Mouse (Mus musculus): ENCODE data around the gene Slc5a11.
A peak's percentile ranks its signal among the peaks of the same experiment; 100 is the strongest.

Slc5a11 gene

GRCm38 (mm10) chr7:123212316-123212715, 2.3 kb upstream of the Slc5a11 start:
- DNase-seq (ENCODE audit: low spot score in 2 of 2), result no peak

GRCm38 (mm10) chr7:123215138-123215537, 558 bp downstream of the Slc5a11 start:
- no peak for DNase-seq (ENCODE audit: low spot score in 2 of 2)

- no peak for DNase-seq (ENCODE audit: low spot score in 2 of 2)
Measured at GRCm38 (mm10) chr7:123217448-123218354, 3.1 kb downstream of the Slc5a11 start.

- DNase-seq (ENCODE audit: low spot score in 2 of 2), result peak in 1 of 2 experiments; percentile 25
Measured at GRCm38 (mm10) chr7:123218620-123219019, 4.0 kb downstream of the Slc5a11 start.

- peak in 1 of 2 experiments; percentile 16 for DNase-seq (ENCODE audit: low spot score in 2 of 2)
Measured at GRCm38 (mm10) chr7:123219781-123220632, 5.4 kb downstream of the Slc5a11 start.

- no peak for DNase-seq (ENCODE audit: low spot score in 2 of 2)
Measured at GRCm38 (mm10) chr7:123220633-123220942, 6.0 kb downstream of the Slc5a11 start.

- DNase-seq (ENCODE audit: low spot score in 2 of 2), result no peak
Measured at GRCm38 (mm10) chr7:123224076-123224475, 9.5 kb downstream of the Slc5a11 start.

- DNase-seq (ENCODE audit: low spot score in 2 of 2), result no peak
Measured at GRCm38 (mm10) chr7:123225159-123225558, 10.6 kb downstream of the Slc5a11 start.

GRCm38 (mm10) chr7:123235449-123235848, 20.9 kb downstream of the Slc5a11 start:
- DNase-seq (ENCODE audit: low spot score in 2 of 2), result no peak

GRCm38 (mm10) chr7:123238621-123239020, 24.0 kb downstream of the Slc5a11 start:
- no peak for DNase-seq (ENCODE audit: low spot score in 2 of 2)

GRCm38 (mm10) chr7:123240064-123240463, 25.5 kb downstream of the Slc5a11 start:
- DNase-seq (ENCODE audit: low spot score in 2 of 2), result no peak

GRCm38 (mm10) chr7:123242241-123242640, 27.7 kb downstream of the Slc5a11 start:
- no peak for DNase-seq (ENCODE audit: low spot score in 2 of 2)

GRCm38 (mm10) chr7:123244833-123245232, 30.3 kb downstream of the Slc5a11 start:
- DNase-seq (ENCODE audit: low spot score in 2 of 2), result no peak

GRCm38 (mm10) chr7:123246504-123247084, 32.0 kb downstream of the Slc5a11 start:
- DNase-seq (ENCODE audit: low spot score in 2 of 2), result no peak

- no peak for DNase-seq (ENCODE audit: low spot score in 2 of 2)
Measured at GRCm38 (mm10) chr7:123248166-123248565, 33.6 kb downstream of the Slc5a11 start.

- DNase-seq (ENCODE audit: low spot score in 2 of 2), result no peak
Measured at GRCm38 (mm10) chr7:123251343-123251742, 36.8 kb downstream of the Slc5a11 start.

- DNase-seq (ENCODE audit: low spot score in 2 of 2), result no peak
Measured at GRCm38 (mm10) chr7:123253396-123253795, 38.8 kb downstream of the Slc5a11 start.

- DNase-seq (ENCODE audit: low spot score in 2 of 2), result no peak
Measured at GRCm38 (mm10) chr7:123254196-123254970, 39.8 kb downstream of the Slc5a11 start.

- no peak for DNase-seq (ENCODE audit: low spot score in 2 of 2)
Measured at GRCm38 (mm10) chr7:123258103-123258502, 43.5 kb downstream of the Slc5a11 start.

GRCm38 (mm10) chr7:123273056-123273455, 58.5 kb downstream of the Slc5a11 start:
- no peak for DNase-seq (ENCODE audit: low spot score in 2 of 2)

GRCm38 (mm10) chr7:123276568-123276967, 62.0 kb downstream of the Slc5a11 start:
- no peak for DNase-seq (ENCODE audit: low spot score in 2 of 2)
